Mouse (Mus musculus) embryonic facial prominence, embryonic 11.5 days (tissue): ENCODE results near the gene Rgs3. TPM values are rescaled to one million over a fixed set of nuclear protein-coding genes. Genes with fewer than 3 reads are reported as not detected.

Source experiments
- ATAC-seq: fragments of 200-750 bp; cut with Nextera tagmentation; replicated peaks from 2 replicates; pipeline ENCODE4 v1.8.0; 2017; ENCODE audit warnings: low read depth; ENCODE audit not compliant: insufficient number of reproducible peaks, low FRiP score, low TSS enrichment
- DNase-seq: peaks from one replicate; pipeline ENCODE4 v3.0.0-alpha.2; 2015; ENCODE audit warnings: low spot score
- H3K27ac ChIP-seq: fragments of 300-500 bp; sonication (generic); replicated peaks from 2 replicates; pipeline ENCODE4 v1.5.1; 2014; ENCODE audit warnings: mild to moderate bottlenecking, low read depth, low read length, control low read depth
- H3K27me3 ChIP-seq: fragments of 300-500 bp; sonication (generic); 2 replicates; pipeline ENCODE4 v1.6.1; 2014; ENCODE audit warnings: mild to moderate bottlenecking, low read length, moderate library complexity, mixed read lengths; ENCODE audit not compliant: control insufficient read depth, insufficient read depth
- H3K36me3 ChIP-seq: fragments of 300-500 bp; sonication (generic); replicated peaks from 2 replicates; pipeline ENCODE4 v1.6.1; 2014; ENCODE audit warnings: low read depth, mild to moderate bottlenecking, low read length, moderate library complexity, mixed read lengths; ENCODE audit not compliant: control insufficient read depth, insufficient read depth
- H3K4me1 ChIP-seq: fragments of 300-500 bp; sonication (generic); 2 replicates; pipeline ENCODE4 v1.6.1; 2014; ENCODE audit warnings: low read length, mixed read lengths; ENCODE audit not compliant: control insufficient read depth, insufficient read depth
- H3K4me2 ChIP-seq: fragments of 300-500 bp; sonication (generic); 2 replicates; pipeline ENCODE4 v1.6.1; 2014; ENCODE audit warnings: low read depth, mild to moderate bottlenecking, control low read depth, low read length, moderate library complexity
- H3K4me3 ChIP-seq: fragments of 300-500 bp; sonication (generic); 2 replicates; pipeline ENCODE4 v1.5.1; 2014; ENCODE audit warnings: low read depth, low read length, control low read depth
- H3K9ac ChIP-seq: fragments of 300-500 bp; sonication (generic); replicated peaks from 2 replicates; pipeline ENCODE4 v1.6.1; 2014; ENCODE audit warnings: mild to moderate bottlenecking, control low read depth, low read length
- H3K9me3 ChIP-seq: fragments of 300-500 bp; sonication (generic); replicated peaks from 2 replicates; pipeline ENCODE4 v1.6.1; 2016; ENCODE audit warnings: mild to moderate bottlenecking, low read length, inconsistent platforms, mixed read lengths; ENCODE audit not compliant: control insufficient read depth
- WGBS: fragments of 180-500 bp; shearing (Covaris S2); extraction: QIAGEN DNeasy Blood & Tissue Kit; methylation state at CpG from one replicate; pipeline ENCODE4 v1.1.7; 2014; 5-methylcytosine and 5-hydroxymethylcytosine counted together
- polyA plus RNA-seq: library from polyadenylated mRNA; unstranded; fragments of >200 nt; fragmentation: Nextera tagmentation; extraction: Ambion mirVana; gene quantifications from 2 replicates; pipeline ENCODE4 v1.2.1, GENCODE M21; 2014

Rgs3 gene
- polyA plus RNA-seq, 1 experiment from 2014 or later: 24.8 TPM

- ATAC-seq (peak; percentile 79), DNase-seq (peak; percentile 53)
- Histone ChIP-seq H3K9ac (peak overlapping the region; percentile 83), H3K4me2 (peak overlapping the region; percentile 75), H3K4me1 (peaks cover 2% of the 10 kb centered on the region; the same call in 1 of the 2 replicates), H3K36me3 (no peaks in the 10 kb centered on the region), H3K9me3 (no peaks in the 10 kb centered on the region), H3K27me3 (no peaks in the 10 kb centered on the region), H3K4me3 (peak overlapping the region; percentile 57), H3K27ac (no peak overlapping the region)
- under 1% methylated on average over 9 of the region's 9 CpGs for WGBS
Observed at GRCm38 (mm10) chr4:62673531-62674030, 113.9 kb downstream of the Rgs3 start.

- no peak overlapping the region for H3K27ac ChIP-seq
- no peaks in the 10 kb centered on the region for H3K36me3 ChIP-seq
- peaks cover 2% of the 10 kb centered on the region; the same call in 1 of the 2 replicates for H3K4me1 ChIP-seq
- DNase-seq: peak; percentile 60
- peak overlapping the region; percentile 57 for H3K4me3 ChIP-seq
- no peaks in the 10 kb centered on the region for H3K9me3 ChIP-seq
- peak overlapping the region; percentile 83 for H3K9ac ChIP-seq
- under 1% methylated on average over 29 of the region's 30 CpGs for WGBS
- peak overlapping the region; percentile 75 for H3K4me2 ChIP-seq
- ATAC-seq: 0 out of 2 replicates have a peak, but pooled peaks have one; percentile 27
- no peaks in the 10 kb centered on the region for H3K27me3 ChIP-seq
Observed at GRCm38 (mm10) chr4:62674031-62674995, 114.7 kb downstream of the Rgs3 start.

- Histone ChIP-seq H3K4me2 (peak overlapping the region; percentile 75), H3K27ac (no peak overlapping the region), H3K9ac (peak overlapping the region; percentile 83), H3K9me3 (no peaks in the 10 kb centered on the region), H3K27me3 (no peaks in the 10 kb centered on the region), H3K4me1 (peaks cover 2% of the 10 kb centered on the region; the same call in 1 of the 2 replicates), H3K36me3 (no peaks in the 10 kb centered on the region), H3K4me3 (no peak overlapping the region; the same call in 1 of the 2 replicates)
- no peak for ATAC-seq
- no peak for DNase-seq
- WGBS: 76% methylated on average over 2 of the region's 2 CpGs
Observed at GRCm38 (mm10) chr4:62675394-62675793, 115.7 kb downstream of the Rgs3 start.

- no peak for ATAC-seq
- Histone ChIP-seq H3K9me3 (no peaks in the 10 kb centered on the region), H3K4me1 (peaks cover 2% of the 10 kb centered on the region; the same call in 1 of the 2 replicates), H3K27me3 (no peaks in the 10 kb centered on the region), H3K36me3 (no peaks in the 10 kb centered on the region), H3K4me3 (no peak overlapping the region), H3K4me2 (peak overlapping the region; percentile 4; the same call in 1 of the 2 replicates), H3K9ac (no peak overlapping the region), H3K27ac (no peak overlapping the region)
- no peak for DNase-seq
- WGBS: 54% methylated on average over 10 of the region's 10 CpGs
Observed at GRCm38 (mm10) chr4:62677047-62677737, 117.5 kb downstream of the Rgs3 start.

GRCm38 (mm10) chr4:62679157-62679556 lies 119.5 kb downstream of the Rgs3 start:
- H3K36me3 ChIP-seq: no peaks in the 10 kb centered on the region

GRCm38 (mm10) chr4:62681467-62681866 lies 121.8 kb downstream of the Rgs3 start:
- Histone ChIP-seq H3K27ac (no peak overlapping the region), H3K4me1 (peaks cover 2% of the 10 kb centered on the region; the same call in 1 of the 2 replicates), H3K9ac (no peak overlapping the region), H3K9me3 (no peaks in the 10 kb centered on the region), H3K36me3 (no peaks in the 10 kb centered on the region), H3K4me2 (no peak overlapping the region), H3K27me3 (no peaks in the 10 kb centered on the region), H3K4me3 (no peak overlapping the region)
- WGBS: 76% methylated on average over 11 of the region's 11 CpGs
- DNase-seq (no peak), ATAC-seq (no peak)

More at GRCm38 (mm10) chr4:62679157-62679556, 119.5 kb downstream of the Rgs3 start:
- no peak overlapping the region for H3K4me2 ChIP-seq
- ATAC-seq (no peak), DNase-seq (no peak)
- H3K27me3 ChIP-seq: no peaks in the 10 kb centered on the region
- 90% methylated on average over 9 of the region's 9 CpGs for WGBS
- no peaks in the 10 kb centered on the region for H3K9me3 ChIP-seq
- no peak overlapping the region for H3K27ac ChIP-seq
- H3K4me3 ChIP-seq: no peak overlapping the region
- peaks cover 2% of the 10 kb centered on the region; the same call in 1 of the 2 replicates for H3K4me1 ChIP-seq
- no peak overlapping the region for H3K9ac ChIP-seq

- H3K36me3 ChIP-seq: no peaks in the 10 kb centered on the region
- ATAC-seq (no peak), DNase-seq (no peak)
- 86% methylated on average over 8 of the region's 8 CpGs for WGBS
- H3K4me2 ChIP-seq: no peak overlapping the region
- no peak overlapping the region for H3K27ac ChIP-seq
- H3K4me1 ChIP-seq: no peaks in the 10 kb centered on the region
- no peaks in the 10 kb centered on the region for H3K9me3 ChIP-seq
- no peaks in the 10 kb centered on the region for H3K27me3 ChIP-seq
- H3K4me3 ChIP-seq: no peak overlapping the region
- no peak overlapping the region for H3K9ac ChIP-seq
Observed at GRCm38 (mm10) chr4:62682371-62682770, 122.7 kb downstream of the Rgs3 start.
